Mouse (Mus musculus) layer of hippocampus, adult 18-20 months (tissue): ENCODE data around the gene Plxna2. TPM values are rescaled to one million over a fixed set of nuclear protein-coding genes. Genes with fewer than 3 reads are reported as not detected.
A peak's percentile ranks its signal among the peaks of the same experiment; 100 is the strongest.

Experiments
- DNase-seq, 2 experiments: peaks; one replicate each; pipeline ENCODE4 v3.0.0; 2022; ENCODE audit warnings: low spot score in 2 of 2
- total RNA-seq, 2 experiments: library from RNA; stranded (reverse); gene quantifications; 2 replicates each; pipeline ENCODE4 v1.2.3; 2021

Gene Plxna2
- total RNA-seq, 2 experiments from 2014 or later, result 62.3 to 66.4 TPM

DNA sequence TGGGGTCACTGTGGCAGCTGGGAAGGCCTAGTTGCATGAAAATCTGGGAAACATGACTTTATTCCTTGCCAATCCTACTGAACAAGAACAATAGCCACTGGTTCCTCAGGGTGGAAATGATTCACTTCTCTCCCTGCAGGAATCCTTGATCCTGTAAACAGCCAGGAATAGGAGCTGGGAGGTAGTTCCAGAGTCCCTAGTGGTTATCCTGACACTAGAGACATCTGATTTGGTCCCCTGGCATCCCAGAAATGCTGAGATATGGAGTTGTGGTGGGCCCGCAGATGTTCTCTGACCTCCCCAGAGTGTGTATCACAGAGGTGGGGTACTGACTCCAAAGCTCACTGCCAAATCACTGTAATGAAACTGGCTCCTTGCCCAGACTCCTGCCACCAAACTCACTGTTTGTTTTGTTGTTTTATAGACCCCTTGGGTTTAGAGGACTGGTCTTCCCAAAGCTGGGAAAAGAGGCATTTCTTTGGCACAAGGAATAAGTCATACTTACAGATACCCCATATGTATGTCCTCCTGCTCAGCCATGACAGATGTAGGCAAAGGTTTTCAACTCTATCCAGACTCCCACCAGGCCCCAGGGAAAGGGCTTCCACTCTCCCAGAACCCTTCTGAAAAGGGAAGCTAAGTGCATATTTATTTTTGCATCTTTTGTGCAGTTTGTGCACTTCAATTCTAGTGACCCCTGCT is 40.6 kb downstream of the Plxna2 start:
- no peak for DNase-seq

DNA sequence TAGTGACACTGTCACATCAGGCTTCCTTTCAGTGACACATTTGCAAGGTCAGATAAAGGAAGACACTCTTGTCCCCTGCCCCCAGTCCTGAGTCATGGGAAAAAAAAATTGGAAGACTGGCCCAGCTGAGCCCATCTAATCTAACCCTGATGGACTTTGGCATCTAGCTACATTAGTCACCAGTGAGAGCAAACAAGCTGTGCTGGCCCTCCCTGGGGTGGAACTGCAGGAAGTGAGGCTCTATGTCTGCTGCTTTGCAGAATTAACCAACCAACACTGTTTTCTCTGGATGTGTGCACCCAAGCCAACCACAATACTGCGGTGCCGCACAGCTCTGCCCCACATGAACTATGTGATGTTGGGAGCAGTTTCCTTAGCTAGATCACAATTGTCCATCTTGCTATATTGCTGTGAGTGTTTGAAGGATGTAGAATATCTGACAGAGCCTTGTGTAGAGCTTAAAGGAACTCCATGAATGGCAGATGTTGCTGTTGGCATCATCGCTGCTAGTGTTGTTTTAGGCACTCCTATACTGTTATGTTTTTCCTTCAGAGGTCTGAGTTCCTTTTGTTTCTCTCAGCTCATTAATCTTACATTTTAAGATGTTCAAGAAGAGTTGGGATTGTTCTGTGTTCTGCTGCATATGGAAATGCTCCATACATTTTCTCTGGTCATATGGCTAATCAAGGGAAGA is 42.6 kb downstream of the Plxna2 start:
- no peak for DNase-seq

DNA sequence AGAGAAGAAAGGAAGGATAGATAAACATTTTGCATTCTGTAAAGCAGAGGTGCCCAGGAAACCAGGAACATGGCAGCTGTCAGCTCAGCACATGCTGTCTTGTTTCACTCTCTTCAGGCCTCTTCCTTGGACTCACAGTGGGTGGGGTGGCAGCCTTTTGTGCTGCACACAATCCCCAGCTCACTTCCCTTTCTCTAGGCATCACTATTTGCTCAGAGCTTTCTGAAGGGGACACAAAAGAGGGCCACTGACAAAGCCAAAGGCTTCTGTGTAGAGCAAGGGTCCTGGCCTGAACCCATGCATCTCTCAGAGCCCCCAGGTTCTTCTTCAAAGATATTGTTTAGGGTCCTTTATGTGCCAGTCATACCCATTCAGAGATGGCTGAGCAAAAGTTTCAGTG is 45.0 kb downstream of the Plxna2 start:
- DNase-seq, result no peak

DNA sequence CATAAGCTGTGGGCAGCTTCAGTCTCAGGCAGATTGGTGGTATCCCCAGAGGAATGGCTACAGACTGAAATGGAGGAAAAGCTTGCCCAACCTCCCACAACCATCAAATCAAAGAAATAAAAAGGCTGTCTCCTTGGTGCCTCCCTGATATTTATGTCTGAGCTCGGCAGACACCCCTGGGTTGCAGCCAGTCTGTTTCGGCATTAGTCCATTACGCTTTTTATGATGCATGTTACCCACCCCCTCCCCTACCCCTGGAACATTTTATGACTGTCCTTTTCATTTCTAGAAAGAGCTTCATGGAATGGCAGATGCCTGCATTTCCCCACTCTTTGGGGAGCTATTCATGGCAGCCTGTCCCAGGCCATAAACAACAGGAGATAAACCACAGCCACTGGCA is 47.7 kb downstream of the Plxna2 start:
- no peak for DNase-seq

DNA sequence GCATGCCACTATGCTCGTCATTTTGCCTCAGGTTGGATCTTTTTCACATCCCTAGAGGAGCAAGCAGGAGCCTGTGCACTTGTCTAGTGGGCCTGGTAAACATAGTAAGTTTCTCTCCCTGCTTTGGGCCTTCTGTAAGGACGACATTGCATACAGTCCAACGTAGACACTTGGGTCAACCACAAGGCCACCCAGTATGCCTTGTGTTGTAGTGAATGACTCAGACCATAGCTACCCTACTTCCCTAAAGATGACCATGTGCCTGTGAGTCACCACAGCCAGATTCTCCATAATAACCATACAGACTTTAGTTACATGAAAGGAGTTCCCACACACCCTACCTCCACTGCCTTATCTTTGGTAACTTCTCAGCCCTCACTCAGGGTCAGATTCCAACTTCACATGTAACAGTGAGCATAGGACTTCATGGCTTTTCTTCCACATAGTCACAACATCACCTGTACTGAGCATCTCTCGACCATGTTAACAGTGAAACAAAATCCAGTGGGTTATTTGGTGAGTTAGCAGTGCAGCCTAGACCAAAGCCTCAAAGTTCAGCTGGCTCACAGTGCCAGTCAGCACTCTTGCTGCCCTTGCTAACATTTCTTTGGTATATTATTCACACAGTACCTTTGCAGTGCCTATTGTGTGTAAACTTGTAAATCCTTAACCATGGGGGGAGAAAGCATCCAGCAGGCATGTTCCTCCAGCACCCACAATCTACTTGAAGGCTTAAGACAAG is 53.9 kb downstream of the Plxna2 start:
- DNase-seq, result no peak

DNA sequence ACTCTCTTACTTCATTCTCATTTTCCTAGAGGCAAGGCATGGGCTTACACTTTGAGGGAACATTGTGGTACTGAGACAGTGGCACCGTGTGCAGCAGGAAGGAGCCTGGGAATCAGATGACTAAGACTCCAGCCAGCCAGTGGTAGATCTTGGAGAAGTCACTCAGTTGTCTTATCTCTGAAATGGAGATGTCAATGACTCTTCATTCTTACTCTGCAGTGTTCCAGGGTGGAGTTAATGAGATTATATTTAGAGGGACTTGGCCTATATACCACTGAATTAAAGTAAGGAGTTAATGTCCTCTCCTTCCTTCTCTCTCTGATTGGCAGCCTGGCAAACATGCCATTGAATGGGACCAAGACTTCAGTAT is 54.5 kb downstream of the Plxna2 start:
- no peak for DNase-seq

DNA sequence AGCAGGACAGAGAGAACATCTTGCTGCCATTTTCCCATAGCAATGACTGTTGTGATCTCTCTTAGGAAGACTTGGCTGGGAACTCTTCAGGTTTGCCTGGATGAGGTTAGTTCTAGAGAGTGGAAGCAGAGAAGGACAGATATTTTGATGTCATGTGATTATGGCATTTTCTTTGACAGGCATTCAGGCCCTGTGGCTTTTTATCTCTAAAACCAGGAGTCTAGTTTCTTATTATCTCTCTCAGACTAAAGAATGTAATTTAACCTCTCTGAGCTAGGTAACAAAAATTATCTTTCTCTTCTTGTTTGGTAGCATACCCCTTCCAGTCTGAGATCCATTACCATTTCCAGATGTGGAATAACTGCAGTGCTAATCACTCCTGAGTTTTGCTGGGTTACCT is 55.2 kb downstream of the Plxna2 start:
- DNase-seq, result no peak

DNA sequence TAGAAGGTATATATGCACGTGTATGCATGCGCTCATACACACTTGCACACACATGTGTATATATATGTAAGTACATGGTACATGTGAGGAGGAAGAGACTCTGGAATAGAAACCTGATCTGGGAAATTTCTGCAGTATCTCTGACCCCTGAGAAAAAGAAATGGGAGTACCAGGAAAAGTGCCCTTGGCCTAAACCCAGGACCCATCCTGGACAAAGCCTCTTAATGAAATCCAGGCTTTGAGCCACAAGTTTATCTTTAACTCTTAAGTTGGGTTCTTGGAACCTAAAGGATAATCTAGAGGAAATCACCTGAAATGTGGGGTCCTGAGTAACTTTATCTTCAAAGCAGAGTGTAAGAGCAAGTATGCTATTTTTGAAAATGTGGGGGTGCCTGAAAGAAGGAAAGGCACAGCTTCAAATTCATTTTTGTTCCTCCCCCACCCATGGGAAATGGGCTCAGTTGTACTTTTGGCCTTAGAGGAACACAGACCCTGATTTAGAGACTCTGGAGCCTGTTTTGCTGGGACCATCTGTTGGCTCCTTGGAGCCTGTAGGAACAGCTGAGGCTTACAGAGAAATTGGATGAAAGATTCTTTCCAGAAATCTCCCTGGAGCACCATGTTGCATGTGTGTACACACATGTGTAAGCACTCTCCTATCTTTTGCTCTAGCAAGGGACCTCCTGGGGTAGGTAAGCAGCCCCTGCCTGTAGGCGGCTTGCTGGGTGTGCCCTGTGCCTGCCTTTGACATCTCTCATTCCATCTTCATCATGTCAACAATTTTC is 57.3 kb downstream of the Plxna2 start:
- peak in 1 of 2 experiments; percentile 56 for DNase-seq

DNA sequence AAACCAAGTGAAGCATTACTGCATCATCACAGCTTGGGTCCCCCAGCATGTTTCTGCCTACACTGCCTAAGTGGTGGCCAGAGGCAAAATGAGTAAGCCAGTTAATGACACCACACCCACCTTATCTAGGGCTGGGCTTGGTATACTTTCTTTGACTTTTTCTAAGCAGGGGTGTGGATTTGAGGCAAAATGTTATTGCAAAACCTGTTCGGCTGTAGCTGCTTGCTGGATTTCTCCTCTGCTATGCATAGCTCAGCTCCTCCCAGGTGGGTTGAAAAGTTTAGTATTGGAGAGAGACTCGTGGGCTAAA is 57.8 kb downstream of the Plxna2 start:
- DNase-seq, result peak in 1 of 2 experiments; percentile 38

DNA sequence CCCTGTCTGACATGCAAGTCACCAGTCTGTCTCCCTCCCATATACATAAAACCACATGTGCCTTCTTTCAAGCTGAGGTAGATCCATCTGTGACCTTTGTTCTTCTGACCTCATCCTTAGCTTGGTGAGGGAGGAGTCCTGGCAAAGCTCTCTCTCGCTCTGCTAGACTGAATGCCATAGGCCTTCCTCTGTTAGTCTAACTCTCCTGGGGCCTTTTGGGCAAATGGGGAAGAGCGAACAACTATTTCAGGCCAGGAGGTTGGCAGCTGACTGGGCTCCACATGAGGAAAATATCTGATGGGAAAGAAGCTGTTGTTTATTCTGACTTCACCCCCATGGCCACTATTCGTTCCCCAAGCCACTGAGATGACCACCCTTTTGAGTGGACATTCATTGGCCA is 59.9 kb downstream of the Plxna2 start:
- no peak for DNase-seq

DNA sequence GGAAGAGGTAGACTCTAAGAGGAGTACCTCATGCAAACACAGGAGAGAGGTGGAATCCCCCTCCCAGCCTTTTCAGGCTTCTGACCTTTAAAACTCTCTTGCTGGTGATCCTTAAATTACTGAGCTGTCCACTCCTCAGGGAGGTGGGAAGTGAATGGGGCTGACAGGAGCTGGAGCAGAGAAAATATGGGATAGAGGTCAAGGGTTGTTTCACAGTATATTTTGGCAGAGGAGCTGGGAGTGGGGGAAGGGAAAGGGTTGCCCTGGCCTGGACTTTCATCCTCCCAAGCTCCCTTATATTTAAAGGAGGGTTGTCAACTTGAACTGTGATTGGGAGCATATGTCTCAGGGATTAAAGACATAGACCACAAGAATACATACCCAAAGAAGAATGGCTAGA is 61.1 kb downstream of the Plxna2 start:
- DNase-seq, result no peak

DNA sequence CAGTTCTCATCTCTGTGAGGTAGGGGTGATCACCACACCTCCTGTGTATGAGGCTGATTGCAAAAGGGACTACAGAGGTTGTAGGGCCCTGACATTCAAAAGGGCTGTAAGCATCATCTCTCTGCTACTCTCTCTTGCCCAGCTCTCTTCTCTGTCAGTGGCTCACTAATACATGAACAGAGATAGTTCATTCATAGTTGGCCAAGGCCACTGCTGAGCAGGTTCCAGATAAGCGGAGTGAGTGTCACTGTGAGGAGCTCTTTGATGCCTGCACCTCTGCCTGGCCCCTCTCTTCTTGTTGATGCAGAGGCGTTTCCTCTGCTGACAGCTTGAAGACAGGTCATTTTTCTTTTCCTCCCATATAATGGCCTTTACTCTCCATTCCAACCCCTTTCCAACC is 62.1 kb downstream of the Plxna2 start:
- DNase-seq, result no peak

DNA sequence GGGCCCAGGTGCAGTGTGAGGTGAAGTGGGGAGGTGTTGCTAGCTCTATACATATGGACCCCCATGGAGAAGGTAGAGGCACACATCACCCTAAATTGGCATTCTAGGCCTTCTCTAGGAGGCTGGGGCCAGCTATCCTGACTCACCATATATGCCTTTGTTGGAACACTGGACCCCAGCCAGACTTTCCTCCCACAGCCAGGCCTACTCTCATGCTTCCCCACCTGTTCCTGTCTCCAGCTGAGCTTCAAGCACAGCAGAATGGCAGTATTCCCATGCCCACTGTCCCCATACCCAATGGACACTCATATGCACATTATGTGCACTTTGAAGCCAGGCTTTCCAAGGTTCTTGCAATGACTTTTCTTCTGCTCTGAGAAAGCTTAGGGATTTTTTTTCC is 64.0 kb downstream of the Plxna2 start:
- peak; percentile 82 to 92 for DNase-seq

DNA sequence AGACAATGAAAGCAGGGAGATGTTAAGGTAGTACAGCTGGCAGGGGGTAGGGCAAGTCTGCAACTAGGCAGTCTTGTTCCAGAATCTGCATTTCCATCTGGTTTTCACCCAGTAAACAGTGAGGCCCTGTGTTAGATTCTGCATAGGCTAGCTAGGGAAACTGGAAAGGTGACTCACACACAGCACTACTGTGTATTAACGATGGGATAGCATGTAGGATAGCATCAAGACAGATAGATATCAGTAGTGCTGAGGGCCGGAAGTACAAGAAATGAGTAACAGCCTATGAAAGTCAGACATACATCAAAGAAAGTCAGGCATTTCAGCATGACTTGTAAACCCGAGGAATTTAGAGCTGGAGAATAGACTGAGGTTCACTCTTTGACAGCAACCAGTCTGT is 65.1 kb downstream of the Plxna2 start:
- DNase-seq, result no peak

DNA sequence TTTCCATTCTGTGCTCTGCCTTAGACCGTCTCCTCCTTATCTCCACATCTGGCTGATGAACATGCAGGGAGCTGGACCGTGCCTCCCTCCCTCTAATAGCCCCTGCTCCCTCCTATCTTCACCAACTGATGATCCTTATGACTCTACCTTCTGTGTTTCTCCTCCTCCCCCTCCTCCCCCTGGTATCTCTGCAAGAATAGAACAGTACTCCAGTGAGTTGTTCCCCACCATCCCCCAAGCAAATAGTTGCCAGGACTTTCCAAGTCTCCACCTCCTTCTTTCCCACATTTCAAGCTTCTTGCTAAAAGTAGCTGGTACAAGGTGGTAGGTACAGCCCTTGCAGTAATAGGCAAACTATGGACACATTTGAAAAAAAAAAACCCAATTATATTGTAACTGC is 67.9 kb downstream of the Plxna2 start:
- DNase-seq, result no peak

DNA sequence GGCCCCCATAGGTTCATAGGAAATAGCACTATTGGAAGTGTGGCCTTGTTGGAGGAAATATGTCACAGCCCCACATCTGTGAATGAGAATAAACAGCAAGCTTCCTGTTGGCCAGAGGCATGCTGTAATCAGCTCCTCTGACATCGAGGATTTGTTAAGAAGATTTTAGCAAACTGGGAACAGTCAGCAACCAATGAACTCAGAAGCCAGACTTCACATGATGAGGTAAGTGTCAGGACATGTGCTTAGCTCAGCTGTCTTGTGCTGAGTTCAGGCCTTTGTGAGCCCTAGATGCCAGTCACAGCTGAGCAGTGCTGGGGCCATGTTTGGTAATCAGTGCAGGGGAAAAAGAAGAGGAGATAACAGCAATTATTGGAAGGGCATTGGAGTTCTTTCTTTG is 69.7 kb downstream of the Plxna2 start:
- DNase-seq, result no peak

DNA sequence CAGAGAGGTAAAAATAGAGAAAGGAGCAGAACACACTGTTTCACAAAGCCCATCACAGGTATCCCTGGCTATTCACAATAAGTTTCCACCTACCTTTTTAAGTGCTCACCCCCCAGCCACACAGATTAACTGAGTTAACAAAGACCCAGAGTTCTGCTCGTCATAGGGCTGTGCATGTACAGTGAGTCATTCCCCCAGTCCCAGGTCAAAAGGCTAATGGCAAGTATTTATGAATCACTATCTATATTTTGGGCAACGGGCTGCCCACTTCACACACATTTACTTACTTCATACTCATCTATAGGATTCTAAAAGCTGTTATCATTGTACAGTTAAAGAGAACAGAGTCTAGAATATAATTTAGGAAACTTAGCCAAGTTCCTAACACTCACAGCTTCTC is 70.1 kb downstream of the Plxna2 start:
- DNase-seq, result no peak

DNA sequence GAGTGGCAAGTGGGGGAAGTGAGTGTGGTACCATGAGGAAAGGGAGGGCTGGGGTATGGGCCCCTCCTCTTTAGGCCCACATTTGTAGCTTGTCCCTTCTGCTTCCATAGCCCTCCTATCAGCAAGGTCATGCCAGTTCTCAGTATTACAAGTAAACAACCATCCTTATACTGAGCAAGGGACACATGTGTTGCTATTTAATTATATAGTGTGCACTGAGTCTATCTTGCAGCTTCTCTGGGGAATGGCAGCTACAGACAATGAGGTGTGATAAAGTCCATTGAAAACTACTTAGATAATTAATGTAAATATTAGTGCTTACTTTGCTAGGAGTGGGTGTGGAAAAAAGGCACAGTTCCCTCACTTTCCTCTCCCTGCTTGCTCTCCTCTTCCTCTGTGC is 75.0 kb downstream of the Plxna2 start:
- DNase-seq, result no peak

DNA sequence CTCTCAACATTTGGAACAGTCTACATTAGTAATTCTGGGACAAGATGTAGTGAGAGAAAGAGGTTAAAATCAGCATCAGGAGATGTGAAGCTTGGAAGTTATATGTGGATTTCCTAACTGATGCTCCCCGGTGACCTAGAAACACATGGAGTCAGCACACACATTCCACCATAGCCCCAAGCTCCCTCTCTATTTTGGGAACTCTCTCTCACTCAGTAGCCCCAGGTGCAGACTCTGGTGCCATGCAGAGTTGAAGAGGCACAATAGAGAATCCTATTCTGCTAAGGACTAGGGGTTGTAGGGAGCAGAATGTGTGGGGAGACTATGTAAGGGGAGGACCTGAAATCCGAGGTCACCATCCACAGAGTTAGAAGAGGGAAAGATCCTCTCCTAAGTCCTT is 75.5 kb downstream of the Plxna2 start:
- DNase-seq, result no peak

DNA sequence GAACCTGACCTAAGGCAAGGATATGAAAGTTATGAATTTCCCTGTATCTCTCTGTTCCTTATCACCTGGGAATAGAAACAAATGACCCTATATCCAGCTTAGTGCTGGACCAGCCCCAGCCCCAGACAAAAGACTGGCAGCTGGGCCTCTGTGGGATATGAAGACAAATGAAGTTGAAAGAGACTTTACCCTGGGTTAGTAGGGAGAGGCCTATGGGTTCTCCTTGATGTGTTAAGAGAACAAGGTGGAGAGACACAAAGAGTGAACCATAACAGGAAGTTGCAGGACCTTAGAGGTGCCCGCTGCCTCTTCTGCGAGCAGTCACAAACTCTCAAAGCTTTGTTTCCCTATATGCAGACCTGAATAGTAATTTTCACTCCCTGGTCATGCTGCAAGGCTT is 76.8 kb downstream of the Plxna2 start:
- DNase-seq, result no peak

DNA sequence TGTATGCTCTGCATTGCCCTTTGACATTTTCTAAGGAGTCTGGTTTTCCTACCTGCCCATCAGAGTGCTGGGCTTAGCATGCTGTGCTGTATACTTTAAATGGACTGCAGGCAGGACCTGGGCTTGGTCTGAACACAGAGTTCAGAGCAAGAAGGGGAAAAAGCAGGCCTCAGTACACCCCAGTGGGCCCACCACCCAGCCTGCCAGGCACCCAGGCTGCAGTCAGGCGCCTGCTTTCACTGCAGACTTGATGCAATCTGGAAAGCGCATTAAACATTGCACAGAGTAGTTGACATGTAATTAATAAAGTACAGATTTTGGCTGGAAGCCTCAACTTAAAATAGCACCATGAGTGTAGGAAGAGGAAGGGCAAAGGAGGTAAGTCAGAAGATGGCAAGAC is 79.4 kb downstream of the Plxna2 start:
- DNase-seq, result no peak

DNA sequence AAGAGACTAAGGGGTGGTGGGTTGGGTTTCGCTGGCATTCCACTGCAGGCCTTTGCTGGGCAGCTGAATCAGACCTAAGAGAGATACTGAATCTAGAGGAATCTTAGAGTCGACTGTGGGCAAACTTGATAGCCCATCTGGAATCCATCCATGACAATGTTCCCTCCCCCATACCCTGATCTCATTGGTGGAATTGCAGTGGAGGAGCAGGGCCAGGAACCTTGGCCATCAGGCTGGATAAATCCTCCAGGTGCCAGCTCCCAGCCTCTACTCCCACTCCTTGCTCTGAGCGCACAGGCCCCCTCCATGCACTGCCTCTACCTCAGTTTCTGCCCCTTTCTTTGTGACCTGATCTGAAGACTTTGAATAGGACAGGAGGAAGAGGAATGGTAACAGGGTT is 81.3 kb downstream of the Plxna2 start:
- DNase-seq, result no peak
